Mouse (Mus musculus) liver, postnatal 0 days (tissue): ENCODE results near the gene Rtkn2.

ENCODE experiments used
- CTCF ChIP-seq: sonication (generic); IDR thresholded peaks from 2 replicates; pipeline ENCODE4 v1.5.1; 2016; ENCODE audit warnings: antibody characterized with exemption, low read depth
- EP300 ChIP-seq: IDR thresholded peaks from 2 replicates; pipeline ENCODE4 v1.6.1; 2016; ENCODE audit warnings: antibody characterized with exemption, low read depth, mild to moderate bottlenecking

DNA sequence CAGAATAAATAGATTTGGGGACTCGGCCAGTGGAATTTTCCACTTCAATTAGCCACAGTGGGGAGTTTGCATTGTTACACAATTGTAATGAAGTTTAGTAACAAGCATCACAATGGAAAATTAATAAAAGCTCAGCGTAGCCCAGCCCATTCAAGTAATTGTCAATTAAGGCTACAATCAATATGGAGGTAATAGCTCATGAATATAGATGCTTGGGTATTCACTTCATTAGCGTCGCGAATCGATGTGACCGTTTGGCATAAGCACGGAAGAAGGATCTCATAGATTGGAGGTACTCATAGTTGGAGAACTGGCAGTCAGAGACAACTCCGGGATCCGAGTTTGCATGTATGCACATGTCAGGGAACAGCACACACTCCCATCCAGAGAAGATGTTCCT lies 85.2 kb downstream of the Rtkn2 start:
- TF ChIP-seq CTCF (no peak), EP300 (no peak)
